Mouse (Mus musculus): ENCODE measurements at regions not wholly inside any gene's neighbourhood (a gene's known extent, or its start where the extent isn't known, plus 50 kb on each side); places are given as distances from the start of the nearest gene placed in this dataset.

DNA sequence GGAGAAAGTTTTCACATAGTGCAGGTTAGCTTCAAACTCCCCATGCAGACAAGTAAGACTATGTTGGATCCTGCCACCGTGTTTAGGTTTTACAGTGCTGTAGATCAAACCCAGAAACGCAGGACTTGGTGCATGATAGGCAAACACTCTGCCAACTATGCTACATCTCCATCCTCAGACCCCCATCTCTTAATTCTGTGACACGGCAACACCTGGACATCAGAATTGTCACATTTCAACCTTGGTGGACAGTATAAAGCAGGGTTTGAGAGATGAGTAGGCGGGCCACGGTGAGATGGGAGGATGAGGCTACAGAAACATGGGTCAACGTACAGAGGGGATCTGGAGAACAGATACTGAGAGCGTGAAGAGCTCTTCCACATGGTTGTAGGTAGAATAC, 231.3 kb upstream of the Sash1 start:
- ATAC-seq (ENCODE audit: extremely low read depth, insufficient number of reproducible peaks, low FRiP score, poor library complexity, severe bottlenecking): no peak

DNA sequence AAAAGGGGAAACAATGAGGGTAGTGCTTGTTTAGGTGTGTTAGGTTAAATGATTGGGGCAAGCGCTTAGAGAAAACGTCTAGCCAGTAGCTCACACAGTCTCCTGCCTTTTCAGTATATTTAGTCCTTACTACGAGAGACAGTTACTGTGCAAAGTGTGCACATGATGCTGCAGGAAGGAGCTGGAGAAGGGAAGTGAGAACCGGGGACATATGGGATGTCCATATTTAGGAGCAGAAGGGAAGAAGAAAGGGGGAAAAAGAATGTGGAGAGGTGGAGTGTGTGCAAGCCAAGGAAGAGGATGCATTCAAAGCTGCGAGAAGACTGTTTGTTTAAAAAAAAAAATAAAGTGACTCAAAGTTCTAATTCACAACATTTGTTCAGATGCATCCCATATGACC, 227.8 kb upstream of the Sash1 start:
- no peak for ATAC-seq (ENCODE audit: extremely low read depth, insufficient number of reproducible peaks, low FRiP score, poor library complexity, severe bottlenecking)

DNA sequence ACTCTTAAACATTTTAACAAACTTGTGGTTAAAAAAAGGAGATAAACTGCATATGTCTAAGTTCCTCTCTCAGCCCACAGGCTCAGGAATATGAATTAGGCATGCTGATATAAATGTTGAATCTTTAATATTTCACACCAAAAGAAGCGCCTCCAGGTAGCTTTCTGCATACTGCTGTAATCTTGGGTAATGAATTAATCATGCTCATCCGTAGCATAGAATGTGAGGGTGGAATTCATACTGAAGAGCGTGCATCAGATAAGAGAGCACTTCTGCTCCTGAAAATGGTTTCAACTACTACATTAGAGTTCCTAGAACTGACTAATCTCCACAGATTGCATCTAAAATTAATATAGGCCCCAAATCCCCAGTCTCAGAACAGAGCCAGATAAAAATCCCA, 225.2 kb upstream of the Sash1 start:
- ATAC-seq (ENCODE audit: extremely low read depth, insufficient number of reproducible peaks, low FRiP score, poor library complexity, severe bottlenecking): no peak

DNA sequence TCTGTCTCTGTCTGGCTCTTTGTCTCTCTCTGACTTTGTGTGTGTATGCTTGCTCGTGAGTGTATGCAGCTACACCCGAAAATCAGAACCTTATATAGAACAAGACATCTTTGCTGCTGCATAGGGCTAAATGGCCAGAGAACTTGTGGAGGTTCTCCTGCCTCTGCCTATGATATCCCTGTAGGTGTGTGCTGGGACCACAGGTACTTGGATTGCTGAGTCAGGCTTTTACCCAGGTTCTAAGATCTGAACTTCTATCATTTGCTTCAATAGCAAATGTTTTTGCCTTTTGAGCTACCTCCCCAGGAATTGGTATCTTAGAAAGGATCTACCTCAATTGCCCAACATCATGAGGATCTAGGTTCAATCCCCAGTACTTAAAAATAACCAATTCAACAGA, 210.3 kb upstream of the Sash1 start:
- ATAC-seq (ENCODE audit: extremely low read depth, insufficient number of reproducible peaks, low FRiP score, poor library complexity, severe bottlenecking): no peak

DNA sequence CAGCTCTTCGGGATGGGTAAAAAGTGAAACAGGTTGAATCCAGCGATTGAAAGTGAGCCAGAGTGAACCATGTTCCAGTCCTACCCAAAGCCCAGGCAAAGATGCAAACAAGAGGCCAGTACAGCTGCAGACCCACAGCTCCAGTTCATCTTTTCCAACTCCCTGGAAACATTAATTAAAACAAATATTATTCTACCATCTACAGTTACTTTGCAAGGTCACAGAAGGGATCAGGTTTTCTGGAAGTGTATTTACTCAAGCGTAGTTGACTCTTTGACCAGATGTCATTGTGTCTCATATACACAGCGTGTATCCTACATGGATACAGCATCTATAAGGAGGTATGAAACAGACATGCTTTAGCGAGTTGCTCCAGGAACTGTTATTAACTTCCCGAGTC, 209.3 kb upstream of the Sash1 start:
- no peak for ATAC-seq (ENCODE audit: extremely low read depth, insufficient number of reproducible peaks, low FRiP score, poor library complexity, severe bottlenecking)

DNA sequence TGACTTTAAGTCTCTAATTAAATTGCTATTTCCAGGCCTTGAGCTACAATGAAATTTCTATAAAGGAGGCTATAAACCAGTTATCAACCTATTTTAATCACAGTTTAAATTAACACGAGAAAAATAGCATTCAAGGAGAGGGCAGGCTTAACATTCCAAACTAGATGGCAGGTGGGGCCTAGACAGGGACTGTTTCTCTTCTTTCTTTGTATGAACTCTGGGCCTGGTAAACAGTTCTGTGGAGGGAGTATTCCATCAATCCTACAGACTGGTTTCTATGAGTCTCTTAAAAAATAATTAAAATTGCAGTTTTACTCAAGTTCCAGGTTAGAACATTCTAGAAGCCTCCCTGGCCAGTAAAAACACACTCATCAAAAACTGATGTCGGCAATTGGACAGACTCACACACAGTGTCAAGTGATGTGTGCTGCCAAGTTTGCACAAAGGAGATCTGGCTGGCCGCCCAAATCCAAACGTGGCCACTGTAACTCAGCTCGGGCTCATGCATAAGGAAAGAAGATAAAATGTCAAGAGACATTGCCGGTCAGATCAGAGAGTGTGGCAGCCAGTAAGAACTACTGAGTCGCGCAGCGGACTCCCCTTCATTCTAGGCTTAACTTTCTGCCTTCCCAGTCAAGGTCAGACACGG, 206.5 kb upstream of the Sash1 start:
- ATAC-seq (ENCODE audit: extremely low read depth, insufficient number of reproducible peaks, low FRiP score, poor library complexity, severe bottlenecking): no peak

DNA sequence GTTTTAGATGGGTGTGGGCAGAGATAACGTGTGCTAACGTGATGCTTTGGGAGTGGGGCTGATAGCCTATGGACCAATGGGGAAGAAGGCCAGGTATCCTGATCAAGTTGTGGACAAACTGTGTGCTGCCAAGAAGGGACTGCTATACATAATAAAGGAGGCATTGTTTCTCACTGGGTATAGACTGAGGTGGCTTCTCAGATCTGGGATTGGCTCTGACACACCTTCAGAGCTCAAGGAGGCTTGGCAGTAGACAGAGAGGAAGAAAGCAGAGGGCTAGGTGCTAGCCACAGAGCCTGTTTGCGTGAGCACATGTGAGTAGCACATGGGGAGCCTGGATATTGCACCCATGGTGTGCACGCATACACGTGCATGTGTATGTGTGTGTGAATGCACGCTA, 205.1 kb upstream of the Sash1 start:
- no peak for ATAC-seq (ENCODE audit: extremely low read depth, insufficient number of reproducible peaks, low FRiP score, poor library complexity, severe bottlenecking)

DNA sequence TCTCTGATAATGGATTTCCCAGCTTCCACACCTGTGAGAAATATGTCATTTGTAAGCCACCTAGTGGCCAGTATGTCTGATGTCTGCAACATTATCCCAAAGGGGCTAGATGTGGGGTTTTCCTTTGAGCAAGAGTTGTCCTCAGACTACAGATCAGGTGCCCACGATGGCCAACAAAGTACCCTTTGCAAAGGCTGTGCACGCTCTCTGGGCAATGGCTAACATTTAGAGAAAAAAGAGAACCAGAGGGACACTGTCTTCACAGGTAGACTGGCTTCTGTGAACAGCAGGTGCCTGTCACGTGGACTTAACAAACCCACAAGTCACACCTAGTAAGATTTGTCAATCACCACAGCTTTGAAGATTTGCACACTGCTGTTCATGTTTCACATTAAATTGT, 202.0 kb upstream of the Sash1 start:
- no peak for ATAC-seq (ENCODE audit: extremely low read depth, insufficient number of reproducible peaks, low FRiP score, poor library complexity, severe bottlenecking)

DNA sequence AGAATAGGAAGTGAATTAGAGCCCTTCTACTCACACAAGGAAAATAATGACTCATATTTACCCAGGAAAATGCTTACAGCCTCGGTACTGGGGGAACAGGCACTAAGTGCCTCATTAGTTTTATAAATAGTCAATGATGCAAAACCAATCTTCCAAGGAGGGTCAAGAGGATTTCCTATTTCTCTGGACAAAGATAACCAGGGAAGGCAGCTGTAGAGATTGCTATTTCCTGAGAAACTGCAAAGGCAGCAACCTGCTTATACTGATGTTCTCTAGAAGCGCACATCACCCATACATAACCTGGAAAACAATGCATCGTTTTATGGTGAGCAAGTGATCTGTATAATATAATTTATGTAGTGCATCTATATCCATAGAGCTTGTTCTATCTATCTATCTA, 201.3 kb upstream of the Sash1 start:
- no peak for ATAC-seq (ENCODE audit: extremely low read depth, insufficient number of reproducible peaks, low FRiP score, poor library complexity, severe bottlenecking)

DNA sequence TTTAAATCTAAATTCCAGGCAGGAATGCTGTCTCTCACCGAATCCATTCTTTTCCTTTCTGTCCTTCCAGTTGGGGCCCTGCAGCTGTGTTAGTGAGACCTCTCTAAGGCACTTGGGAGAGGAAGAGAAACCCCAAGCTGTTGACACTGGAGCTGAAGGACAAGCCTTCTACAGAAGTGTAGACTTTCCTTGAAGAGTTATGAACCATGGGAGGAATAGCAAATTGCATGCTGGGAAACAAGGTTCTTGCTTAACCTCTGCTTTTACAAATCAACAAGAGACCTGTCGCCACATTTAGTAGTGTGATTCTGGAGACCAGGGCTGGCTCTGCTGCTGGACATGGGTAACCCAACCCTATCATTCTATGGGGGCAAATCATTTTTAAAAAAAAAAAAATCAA, 200.8 kb upstream of the Sash1 start:
- ATAC-seq (ENCODE audit: extremely low read depth, insufficient number of reproducible peaks, low FRiP score, poor library complexity, severe bottlenecking): no peak

DNA sequence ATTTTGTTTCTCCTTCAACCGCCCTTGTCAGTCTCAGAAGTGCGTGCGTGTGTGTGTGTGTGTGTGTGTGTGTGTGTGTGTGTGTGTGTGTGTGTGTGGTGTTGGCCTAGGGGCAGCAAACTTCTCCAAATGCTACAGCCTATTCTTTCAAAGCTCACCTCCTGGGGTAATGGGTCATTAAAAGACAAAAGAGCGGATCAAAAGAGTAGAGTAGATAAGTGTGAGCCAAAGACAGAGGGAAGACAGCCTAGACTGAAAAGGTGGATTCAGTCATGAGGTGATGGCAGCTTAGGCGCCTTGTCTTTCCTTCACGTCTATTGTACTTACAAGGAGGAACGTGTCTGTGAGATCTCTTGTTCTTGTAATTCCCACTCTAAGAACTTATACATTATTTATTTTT, 199.6 kb upstream of the Sash1 start:
- ATAC-seq (ENCODE audit: extremely low read depth, insufficient number of reproducible peaks, low FRiP score, poor library complexity, severe bottlenecking): no peak

DNA sequence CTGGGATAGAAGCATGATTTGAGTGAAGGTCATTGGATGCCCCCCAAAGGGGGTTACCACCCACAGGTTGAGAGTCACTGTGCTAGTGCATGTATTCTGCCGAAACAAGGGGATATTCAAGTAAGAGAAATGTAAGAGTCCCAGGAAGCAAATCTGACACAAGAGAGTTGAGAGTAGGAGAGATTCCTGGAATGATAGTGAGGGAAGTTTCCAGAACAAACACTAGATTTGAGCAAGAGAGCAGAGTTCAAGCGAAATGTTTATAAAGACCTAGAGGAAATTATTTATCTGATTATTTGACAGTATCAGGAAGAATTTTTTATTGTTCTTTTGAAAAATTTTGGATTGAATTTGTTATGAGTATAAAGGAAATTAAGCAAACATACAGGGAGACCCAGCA, 189.0 kb upstream of the Sash1 start:
- no peak for ATAC-seq (ENCODE audit: extremely low read depth, insufficient number of reproducible peaks, low FRiP score, poor library complexity, severe bottlenecking)

DNA sequence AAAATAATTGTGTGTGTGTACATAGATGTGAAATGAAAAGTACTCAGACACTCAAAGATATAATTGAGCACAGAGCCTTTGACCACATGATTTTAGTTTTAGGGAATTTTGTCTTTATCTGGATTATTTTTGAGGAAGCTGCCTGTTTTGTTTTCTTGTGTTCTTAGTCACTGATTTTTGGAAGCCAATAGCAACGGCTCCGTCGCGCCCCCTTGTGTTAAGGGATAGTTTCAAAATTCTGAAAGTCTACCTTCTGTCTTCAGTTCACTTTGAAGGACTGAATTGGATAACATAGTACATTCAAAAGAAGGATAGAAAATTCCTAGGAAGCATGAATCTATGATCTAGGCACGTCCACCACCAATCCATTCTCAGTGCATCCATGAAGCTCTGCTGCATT, 185.8 kb upstream of the Sash1 start:
- no peak for ATAC-seq (ENCODE audit: extremely low read depth, insufficient number of reproducible peaks, low FRiP score, poor library complexity, severe bottlenecking)

DNA sequence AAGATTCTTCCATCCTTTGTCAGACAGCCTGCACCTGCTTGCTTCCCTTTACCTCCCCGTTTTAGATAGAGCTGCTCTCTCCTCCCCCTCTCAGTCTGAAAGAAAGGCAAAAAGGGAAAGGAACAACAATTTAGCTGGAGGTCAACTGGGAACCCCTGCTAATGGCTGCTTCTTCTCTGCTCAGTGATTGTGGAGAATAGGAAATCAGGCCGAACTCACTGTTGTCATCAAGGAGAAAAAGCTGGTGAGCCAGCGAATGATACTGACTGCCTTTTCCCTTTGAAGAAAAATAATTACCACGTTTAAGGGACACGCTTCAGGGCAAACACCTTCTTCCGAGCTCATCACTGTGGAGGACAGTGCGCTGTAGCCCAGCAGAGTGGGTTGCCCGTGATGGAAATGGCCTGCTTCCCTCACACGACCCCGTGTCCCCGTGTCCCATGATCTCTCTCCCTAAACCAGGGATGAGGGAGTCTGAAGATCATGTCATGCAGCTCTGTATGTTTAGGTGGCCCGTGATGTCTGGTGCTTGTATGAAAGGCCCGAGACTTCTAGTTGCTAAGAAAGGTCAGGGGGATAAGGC, 183.8 kb upstream of the Sash1 start:
- no peak for ATAC-seq (ENCODE audit: extremely low read depth, insufficient number of reproducible peaks, low FRiP score, poor library complexity, severe bottlenecking)

DNA sequence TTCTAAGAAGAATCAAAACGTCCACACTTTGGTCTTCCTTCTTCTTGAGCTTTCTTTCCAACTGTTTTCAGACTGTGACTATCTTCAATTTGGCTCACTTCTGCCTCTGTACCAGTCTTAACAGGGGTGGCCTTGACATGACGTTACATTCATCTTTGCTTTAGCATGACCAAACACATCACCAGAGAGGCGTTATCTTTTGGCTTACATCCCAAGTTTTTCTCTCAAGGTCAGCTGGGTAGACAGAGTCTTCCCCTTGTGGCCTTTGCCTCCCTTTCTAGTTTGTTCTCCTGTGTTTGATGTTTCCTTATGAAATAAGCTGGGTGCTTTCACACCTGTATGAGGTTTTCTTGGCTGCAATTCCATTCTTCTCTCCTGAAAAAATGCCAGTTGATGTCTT, 180.7 kb upstream of the Sash1 start:
- no peak for ATAC-seq (ENCODE audit: extremely low read depth, insufficient number of reproducible peaks, low FRiP score, poor library complexity, severe bottlenecking)

DNA sequence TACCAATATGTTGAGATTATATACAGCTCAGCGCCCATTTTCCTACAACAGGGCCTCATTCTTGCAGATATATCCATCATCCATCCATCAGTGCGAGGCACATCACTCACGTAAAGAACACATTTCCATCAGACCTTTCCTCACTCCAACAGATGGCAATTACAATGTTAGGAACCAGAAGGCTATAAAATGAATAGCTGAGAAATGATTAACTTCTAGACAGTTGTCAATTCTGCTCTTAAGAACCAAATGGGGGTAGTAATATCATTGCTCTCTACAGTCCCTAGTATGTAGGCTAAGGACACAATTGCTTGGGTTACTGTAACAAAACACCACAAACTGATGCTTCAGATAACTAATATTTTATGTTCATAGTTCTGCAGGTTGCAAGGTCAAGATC, 176.1 kb upstream of the Sash1 start:
- ATAC-seq (ENCODE audit: extremely low read depth, insufficient number of reproducible peaks, low FRiP score, poor library complexity, severe bottlenecking): no peak

DNA sequence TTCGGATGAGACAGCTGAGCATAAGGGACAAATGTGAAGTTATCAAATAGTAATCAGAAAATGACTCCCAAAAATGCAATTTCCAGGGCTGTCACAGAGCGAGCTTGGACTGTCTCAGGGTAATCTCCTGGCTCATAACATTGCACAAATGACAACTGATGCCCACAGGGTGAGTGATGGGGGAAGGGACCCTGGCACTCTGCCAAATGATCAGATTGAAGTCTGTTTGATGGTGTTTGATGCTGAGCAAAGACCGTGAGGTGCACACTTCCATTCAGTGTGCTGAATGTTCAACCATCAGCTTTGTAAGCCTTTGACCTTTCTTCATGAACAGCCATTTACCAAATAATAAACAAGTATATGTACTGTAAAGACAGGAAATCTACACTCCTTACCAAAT, 169.4 kb upstream of the Sash1 start:
- no peak for ATAC-seq (ENCODE audit: extremely low read depth, insufficient number of reproducible peaks, low FRiP score, poor library complexity, severe bottlenecking)

DNA sequence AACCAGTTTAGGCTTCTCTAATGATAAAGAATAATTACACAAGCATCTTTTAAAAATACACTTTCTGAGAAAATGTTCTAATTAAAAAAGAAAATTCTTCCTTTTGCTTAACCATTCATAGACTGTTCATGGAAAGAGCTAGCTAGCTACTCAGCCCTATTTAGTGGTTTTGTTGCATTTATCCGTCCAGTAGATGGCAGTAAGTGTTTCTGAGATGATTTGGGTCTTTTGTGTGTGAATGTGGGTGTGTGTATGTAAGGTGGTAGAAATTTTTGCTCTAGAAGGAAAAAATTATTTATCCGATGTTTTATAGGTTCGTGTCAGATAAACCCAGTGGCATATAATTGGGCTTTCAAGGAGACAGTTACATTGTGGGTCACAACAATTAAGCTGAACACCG, 167.5 kb upstream of the Sash1 start:
- ATAC-seq (ENCODE audit: extremely low read depth, insufficient number of reproducible peaks, low FRiP score, poor library complexity, severe bottlenecking): no peak

DNA sequence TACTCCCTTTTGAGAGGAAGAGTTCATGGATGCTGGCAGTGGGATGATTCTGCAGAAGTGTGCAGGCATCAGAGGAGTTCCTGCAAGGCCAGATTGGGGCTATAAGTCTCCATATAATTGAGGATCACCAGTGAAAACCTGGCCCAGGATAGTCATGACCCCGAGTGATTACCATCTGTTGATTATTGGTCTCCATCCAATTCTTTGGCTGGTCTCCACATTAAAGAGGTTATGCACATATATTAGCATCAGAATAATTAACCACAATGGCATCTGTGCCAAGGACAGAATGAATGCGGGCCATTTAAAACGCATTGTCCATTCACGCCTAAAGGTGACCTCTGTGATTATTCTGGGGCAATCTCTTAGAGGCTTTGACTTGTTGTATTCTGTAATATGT, 161.5 kb upstream of the Sash1 start:
- ATAC-seq (ENCODE audit: extremely low read depth, insufficient number of reproducible peaks, low FRiP score, poor library complexity, severe bottlenecking): no peak

DNA sequence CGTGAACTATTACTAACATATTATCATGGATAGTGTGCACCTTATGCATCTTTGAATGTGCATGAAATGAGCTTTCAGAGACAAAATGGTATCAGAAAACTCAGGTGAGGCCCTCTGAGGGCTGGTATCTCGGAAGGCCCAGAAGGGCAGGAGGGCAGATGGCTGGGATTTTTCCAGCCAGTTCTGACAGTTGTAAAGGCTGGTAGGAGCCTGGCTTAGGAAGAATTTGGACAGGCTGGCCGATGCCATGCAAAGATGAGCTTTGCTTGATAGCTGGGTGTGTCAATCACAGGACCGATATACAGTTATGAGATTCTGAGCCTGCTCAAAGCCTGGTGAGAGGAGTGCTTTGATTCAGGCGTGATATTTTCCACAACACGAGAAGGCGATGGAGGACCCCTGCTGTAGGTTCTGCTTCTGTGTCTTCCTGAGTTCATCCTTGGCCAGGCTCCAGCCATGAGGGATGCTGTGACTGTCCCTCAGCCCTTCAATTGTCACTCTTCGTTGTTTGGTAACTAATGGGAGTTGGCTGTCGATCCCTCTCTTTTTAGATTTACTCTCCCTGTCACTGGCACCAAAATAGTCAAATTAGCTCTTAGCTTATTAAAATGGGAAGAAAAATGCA, 159.0 kb upstream of the Sash1 start:
- ATAC-seq (ENCODE audit: extremely low read depth, insufficient number of reproducible peaks, low FRiP score, poor library complexity, severe bottlenecking): no peak

DNA sequence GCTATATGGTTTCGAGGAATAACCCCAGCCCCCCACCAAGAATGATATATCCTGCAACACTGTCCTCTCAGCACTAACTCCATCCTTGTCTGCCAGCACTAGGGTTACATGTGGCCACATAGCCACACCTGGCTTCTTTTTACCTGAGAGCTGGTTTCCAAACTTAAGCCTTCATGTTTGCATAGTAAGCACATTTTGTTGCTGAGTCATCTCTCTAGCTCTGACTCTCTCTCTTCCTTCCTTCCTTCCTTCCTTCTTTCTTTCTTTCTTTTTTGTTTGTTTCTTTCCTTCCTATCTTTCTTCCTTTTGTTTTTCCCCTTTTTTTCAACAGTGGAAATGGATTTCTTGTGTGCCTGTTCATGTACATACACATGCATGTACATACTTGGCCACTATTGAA, 157.6 kb upstream of the Sash1 start:
- no peak for ATAC-seq (ENCODE audit: extremely low read depth, insufficient number of reproducible peaks, low FRiP score, poor library complexity, severe bottlenecking)
